Mouse (Mus musculus): Measurements from ENCODE around the gene Cd200r1. TPM values are rescaled to one million over a fixed set of nuclear protein-coding genes. Genes with fewer than 3 reads are reported as not detected.

The Cd200r1 gene
- polyA plus RNA-seq, 1 experiment, result 0.18 TPM

Other genes starting within 250 kb of the Cd200r1 start
- gene Boc, start 206.8 kb upstream of the Cd200r1 start, polyA plus RNA-seq (2012; rRNA removed), result 37.9 and 43.6 TPM in 2 replicates
- gene Nepro, start 41.4 kb upstream of the Cd200r1 start, polyA plus RNA-seq (2012; rRNA removed), result 3.9 and 5.0 TPM in 2 replicates
- gene Gtpbp8, start 19.4 kb upstream of the Cd200r1 start, polyA plus RNA-seq (2012; rRNA removed), result 19.2 and 22.5 TPM in 2 replicates
- 0.15 and 0.24 TPM in 2 replicates for gene Cd200r4, start 46.0 kb downstream of the Cd200r1 start, polyA plus RNA-seq (2012; rRNA removed)
- gene Cd200r2, start 101.4 kb downstream of the Cd200r1 start, polyA plus RNA-seq (2012; rRNA removed), result 0.25 and 0.28 TPM in 2 replicates
- gene Cd200r3, start 177.9 kb downstream of the Cd200r1 start, polyA plus RNA-seq (2012; rRNA removed), result not detected in 2 replicates